Mouse (Mus musculus) liver, postnatal 0 days (tissue): ENCODE measurements around the gene Zfyve19. TPM values are rescaled to one million over a fixed set of nuclear protein-coding genes. Genes with fewer than 3 reads are reported as not detected.

Experiments used
- ATAC-seq: fragments of 200-750 bp; cut with Nextera tagmentation; 2 replicates; pipeline ENCODE4 v1.8.0; 2017; ENCODE audit warnings: mild to moderate bottlenecking, moderate library complexity
- DNase-seq: peaks from one replicate; pipeline ENCODE4 v3.0.0-alpha.2; 2016
- H3K27ac ChIP-seq: fragments of 300-500 bp; sonication (generic); 2 replicates; pipeline ENCODE4 v1.5.1; 2014; ENCODE audit warnings: antibody characterized with exemption, moderate library complexity, mild to moderate bottlenecking, low read depth
- H3K27me3 ChIP-seq: fragments of 300-500 bp; sonication (generic); 2 replicates; pipeline ENCODE4 v1.6.1; 2014; ENCODE audit warnings: low read length, control low read depth, mixed read lengths; ENCODE audit not compliant: insufficient read depth
- H3K36me3 ChIP-seq: fragments of 300-500 bp; sonication (generic); replicated peaks from 2 replicates; pipeline ENCODE4 v1.6.1; 2014; ENCODE audit warnings: mild to moderate bottlenecking, control low read depth, low read length, moderate library complexity, mixed read lengths; ENCODE audit not compliant: insufficient read depth
- H3K4me1 ChIP-seq: fragments of 300-500 bp; sonication (generic); 2 replicates; pipeline ENCODE4 v1.6.1; 2014; ENCODE audit warnings: antibody characterized with exemption, mild to moderate bottlenecking, control low read depth; ENCODE audit not compliant: insufficient read depth
- H3K4me2 ChIP-seq: fragments of 300-500 bp; sonication (generic); 2 replicates; pipeline ENCODE4 v1.6.1; 2014; ENCODE audit warnings: low read depth, mild to moderate bottlenecking, low read length, moderate library complexity, mixed read lengths
- H3K4me3 ChIP-seq: fragments of 300-500 bp; sonication (generic); 2 replicates; pipeline ENCODE4 v1.5.1; 2014; ENCODE audit warnings: low read depth, low read length
- H3K9ac ChIP-seq: fragments of 300-500 bp; sonication (generic); replicated peaks from 2 replicates; pipeline ENCODE4 v1.6.1; 2014; ENCODE audit warnings: mild to moderate bottlenecking, moderate library complexity
- H3K9me3 ChIP-seq: fragments of 300-500 bp; sonication (generic); 2 replicates; pipeline ENCODE4 v1.6.1; 2016; ENCODE audit warnings: mild to moderate bottlenecking, control low read depth, low read length, mixed read lengths
- CTCF ChIP-seq: sonication (generic); IDR thresholded peaks from 2 replicates; pipeline ENCODE4 v1.5.1; 2016; ENCODE audit warnings: antibody characterized with exemption, low read depth
- EP300 ChIP-seq: IDR thresholded peaks from 2 replicates; pipeline ENCODE4 v1.6.1; 2016; ENCODE audit warnings: antibody characterized with exemption, low read depth, mild to moderate bottlenecking
- WGBS: fragments of 180-500 bp; shearing (Covaris S2); extraction: QIAGEN DNeasy Blood & Tissue Kit; methylation state at CpG from one replicate; pipeline ENCODE4 v1.1.7; 2014; ENCODE audit not compliant: insufficient replicate concordance; 5-methylcytosine and 5-hydroxymethylcytosine counted together
- polyA plus RNA-seq: library from polyadenylated mRNA; unstranded; fragments of >200 nt; fragmentation: Nextera tagmentation; extraction: Ambion mirVana; gene quantifications from 2 replicates; pipeline ENCODE4 v1.2.1, GENCODE M21; 2015

Gene Zfyve19
- polyA plus RNA-seq, 1 experiment from 2014 or later: 18.4 TPM

- WGBS: 15% methylated on average over 22 of the region's 25 CpGs
- DNase-seq (no peak), ATAC-seq (no peak)
- H3K4me2 ChIP-seq: peak overlapping the region; percentile 72
- H3K4me1 ChIP-seq: peaks cover 11% of the 10 kb centered on the region
- H3K9ac ChIP-seq: no peak overlapping the region; the same call in 1 of the 2 replicates
- H3K36me3 ChIP-seq: no peaks in the 10 kb centered on the region
- H3K9me3 ChIP-seq: no peaks in the 10 kb centered on the region
- H3K27ac ChIP-seq: no peak overlapping the region
- H3K4me3 ChIP-seq: peak overlapping the region; percentile 58
- peaks cover 43% of the 10 kb centered on the region for H3K27me3 ChIP-seq
- TF ChIP-seq CTCF (no peak), EP300 (no peak)
These were observed 28.3 kb downstream of the Zfyve19 start for GRCm38 (mm10) chr2:119236682-119237209.

GRCm38 (mm10) chr2:119237210-119237870 lies 28.9 kb downstream of the Zfyve19 start, which contains the start of gene Spint1:
TSS of gene Spint1 (plus strand) at chr2:119237362.
- no peak for DNase-seq
- WGBS: under 1% methylated on average over 69 of the region's 73 CpGs
- no peaks in the 10 kb centered on the region for H3K9me3 ChIP-seq
- H3K4me2 ChIP-seq: peak within 1 kb of the TSS; percentile 72
- H3K9ac ChIP-seq: no peak within 1 kb of the TSS; the same call in 1 of the 2 replicates
- ATAC-seq: no peak
- peak within 1 kb of the TSS; percentile 58 for H3K4me3 ChIP-seq
- H3K4me1 ChIP-seq: peaks cover 11% of the 10 kb centered on the region
- peaks cover 43% of the 10 kb centered on the region for H3K27me3 ChIP-seq
- no peaks in the 10 kb centered on the region for H3K36me3 ChIP-seq
- H3K27ac ChIP-seq: no peak within 1 kb of the TSS
- TF ChIP-seq EP300: no peak
- no peak for TF ChIP-seq CTCF

- DNase-seq: no peak
- H3K9me3 ChIP-seq: no peaks in the 10 kb centered on the region
- H3K4me2 ChIP-seq: peak overlapping the region; percentile 72
- ATAC-seq: no peak
- peaks cover 11% of the 10 kb centered on the region for H3K4me1 ChIP-seq
- TF ChIP-seq CTCF: no peak
- no peak for TF ChIP-seq EP300
- H3K36me3 ChIP-seq: no peaks in the 10 kb centered on the region
- H3K27me3 ChIP-seq: peaks cover 43% of the 10 kb centered on the region
- no peak overlapping the region for H3K27ac ChIP-seq
- H3K4me3 ChIP-seq: peak overlapping the region; percentile 58
- WGBS: 6% methylated on average over 30 of the region's 31 CpGs
- no peak overlapping the region for H3K9ac ChIP-seq
These were observed 29.4 kb downstream of the Zfyve19 start for GRCm38 (mm10) chr2:119237871-119238220.

DNA sequence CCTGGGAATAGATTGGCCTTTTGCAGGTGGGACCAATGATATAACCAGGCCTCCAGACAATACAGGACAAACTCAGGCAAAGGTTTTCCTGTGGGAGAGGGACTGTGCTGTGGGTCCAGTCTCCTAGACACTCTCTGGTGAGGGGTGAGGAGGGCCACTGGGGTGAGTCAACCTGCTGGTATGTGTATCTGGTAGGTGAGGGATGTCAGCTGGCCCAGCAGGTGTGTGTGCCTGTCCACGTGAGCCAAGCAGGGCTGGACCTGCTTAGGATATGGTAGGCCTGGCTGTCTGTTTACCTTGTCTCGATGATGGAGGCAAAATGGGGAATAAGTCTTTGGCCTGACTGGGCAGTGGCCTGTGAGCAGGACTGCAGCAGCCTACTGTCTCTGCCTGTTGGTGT lies 30.3 kb downstream of the Zfyve19 start:
- TF ChIP-seq CTCF (no peak), EP300 (no peak)
- H3K9ac ChIP-seq: no peak overlapping the region
- H3K4me2 ChIP-seq: no peak overlapping the region
- H3K36me3 ChIP-seq: no peaks in the 10 kb centered on the region
- H3K27me3 ChIP-seq: peaks cover 43% of the 10 kb centered on the region
- ATAC-seq: no peak
- DNase-seq: no peak
- H3K4me1 ChIP-seq: peaks cover 11% of the 10 kb centered on the region
- no peak overlapping the region for H3K4me3 ChIP-seq
- no peaks in the 10 kb centered on the region for H3K9me3 ChIP-seq
- H3K27ac ChIP-seq: no peak overlapping the region
- WGBS: 73% methylated on average over 2 of the region's 2 CpGs

DNA sequence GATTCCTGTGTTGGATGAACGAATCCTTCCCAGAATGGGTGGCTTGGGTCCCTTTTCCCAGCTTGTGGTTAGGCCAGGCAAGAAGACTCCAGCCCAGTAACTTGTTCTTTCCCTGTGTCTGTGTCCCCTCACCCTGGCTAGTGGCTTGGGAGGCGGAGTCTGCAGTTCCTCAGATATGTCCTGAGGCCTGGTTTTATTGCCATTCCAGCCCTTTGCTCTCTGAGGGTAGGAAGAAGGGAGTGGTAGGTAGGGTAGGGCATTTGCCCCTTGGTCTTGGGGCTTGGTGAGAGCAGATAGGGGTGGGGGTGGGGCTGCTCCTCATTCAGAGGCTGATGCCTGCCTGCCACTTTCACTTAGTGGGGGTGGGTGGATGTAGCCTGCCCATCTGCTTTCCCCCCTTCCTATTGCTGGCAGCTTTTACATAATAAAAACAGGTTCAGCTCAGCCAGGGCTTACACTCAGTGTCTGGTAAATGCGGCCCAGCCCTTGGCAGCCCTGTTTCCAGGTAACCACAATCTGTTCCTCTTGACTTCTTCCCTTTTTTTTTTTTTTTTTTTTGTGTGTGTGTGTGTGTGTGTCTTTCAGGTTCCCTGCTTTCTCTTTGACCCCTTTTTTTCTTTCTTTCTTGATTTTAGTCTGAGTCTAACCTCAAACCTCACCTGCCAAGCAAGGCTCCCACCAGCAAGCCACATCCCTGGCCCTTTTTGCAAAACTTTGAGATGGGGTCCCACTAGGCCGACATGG lies 31.8 kb downstream of the Zfyve19 start:
- 62% methylated on average over 4 of the region's 4 CpGs for WGBS
- no peak overlapping the region for H3K9ac ChIP-seq
- H3K4me2 ChIP-seq: no peak overlapping the region
- H3K9me3 ChIP-seq: no peaks in the 10 kb centered on the region
- H3K27me3 ChIP-seq: peaks cover 38% of the 10 kb centered on the region
- no peak overlapping the region for H3K4me3 ChIP-seq
- H3K4me1 ChIP-seq: peaks cover 11% of the 10 kb centered on the region
- no peaks in the 10 kb centered on the region for H3K36me3 ChIP-seq
- ATAC-seq (no peak), DNase-seq (no peak)
- H3K27ac ChIP-seq: no peak overlapping the region
- TF ChIP-seq EP300 (no peak), CTCF (no peak)

GRCm38 (mm10) chr2:119240819-119241186 lies 32.4 kb downstream of the Zfyve19 start:
- Histone ChIP-seq H3K4me1 (peaks cover 11% of the 10 kb centered on the region), H3K27ac (no peak overlapping the region), H3K9ac (no peak overlapping the region), H3K27me3 (peaks cover 33% of the 10 kb centered on the region), H3K9me3 (no peaks in the 10 kb centered on the region), H3K36me3 (no peaks in the 10 kb centered on the region), H3K4me3 (no peak overlapping the region), H3K4me2 (no peak overlapping the region)
- DNase-seq (no peak), ATAC-seq (no peak)
- 77% methylated on average over 4 of the region's 4 CpGs for WGBS
- TF ChIP-seq CTCF (no peak), EP300 (no peak)
